Mouse (Mus musculus) thymus, adult 2 months (tissue): ENCODE data around the gene Pdia5. TPM values are rescaled to one million over a fixed set of nuclear protein-coding genes. Genes with fewer than 3 reads are reported as not detected.

Source experiments
- DNase-seq: peaks from one replicate; pipeline ENCODE4 v3.0.0; 2021
- H3K27ac ChIP-seq: fragments of 200-500 bp; 2 replicates; pipeline ENCODE4 v1.5.1; 2012; ENCODE audit warnings: low read length, control low read depth; ENCODE audit not compliant: control insufficient read depth, insufficient read depth
- H3K27me3 ChIP-seq: fragments of 200-500 bp; 2 replicates; pipeline ENCODE4 v1.6.1; 2012; ENCODE audit warnings: mild to moderate bottlenecking, low read length, moderate library complexity, mixed read lengths; ENCODE audit not compliant: control insufficient read depth, insufficient read depth
- H3K36me3 ChIP-seq: fragments of 200-500 bp; 2 replicates; pipeline ENCODE4 v1.6.1; 2012; ENCODE audit warnings: mild to moderate bottlenecking, low read length, moderate library complexity; ENCODE audit not compliant: control insufficient read depth, insufficient read depth
- H3K4me1 ChIP-seq: fragments of 200-500 bp; replicated peaks from 2 replicates; pipeline ENCODE4 v1.6.1; 2012; ENCODE audit warnings: low read length; ENCODE audit not compliant: control insufficient read depth, insufficient read depth
- H3K4me3 ChIP-seq: fragments of 200-500 bp; 2 replicates; pipeline ENCODE4 v1.5.1; 2012; ENCODE audit warnings: mild to moderate bottlenecking, low read length, control low read depth, moderate library complexity; ENCODE audit not compliant: control insufficient read depth, insufficient read depth
- CTCF ChIP-seq: fragments of 200-500 bp; IDR thresholded peaks from 2 replicates; pipeline ENCODE4 v1.5.1; 2012; ENCODE audit warnings: mild to moderate bottlenecking, control low read depth, low read length, moderate library complexity, borderline replicate concordance; ENCODE audit not compliant: control insufficient read depth, poor library complexity, insufficient read depth; ENCODE audit errors: extremely low read depth
- POLR2A ChIP-seq: fragments of 200-500 bp; IDR thresholded peaks from 2 replicates; pipeline ENCODE4 v1.6.1; 2012; ENCODE audit warnings: mild to moderate bottlenecking, low read length, control low read depth, moderate library complexity; ENCODE audit not compliant: control insufficient read depth, poor library complexity, insufficient read depth; ENCODE audit errors: extremely low read depth
- WGBS: fragments of 180-500 bp; shearing (Covaris S2); methylation state at CpG from one replicate; pipeline ENCODE4 v1.1.7; 2018; 5-methylcytosine and 5-hydroxymethylcytosine counted together
- polyA plus RNA-seq: library from polyadenylated mRNA; depleted of rRNA; stranded (reverse); fragments of >200 nt; gene quantifications from 2 replicates; pipeline ENCODE4 v1.2.3, GENCODE M21; 2012

The Pdia5 gene
- polyA plus RNA-seq, 1 experiment = 2.2 TPM

GRCm38 (mm10) chr16:35456305-35456704 lies 34.4 kb downstream of the Pdia5 start:
- no peak for TF ChIP-seq POLR2A
- TF ChIP-seq CTCF = no peak
- Histone ChIP-seq H3K4me3 (no peak overlapping the region), H3K36me3 (no peaks in the 10 kb centered on the region), H3K27me3 (no peaks in the 10 kb centered on the region), H3K4me1 (no peaks in the 10 kb centered on the region), H3K27ac (no peak overlapping the region)
- 93% methylated on average over 9 of the region's 9 CpGs for WGBS
- no peak for DNase-seq

GRCm38 (mm10) chr16:35455822-35456221 lies 34.9 kb downstream of the Pdia5 start:
- WGBS = 96% methylated on average over 10 of the region's 10 CpGs
- no peaks in the 10 kb centered on the region for H3K36me3 ChIP-seq
- H3K4me3 ChIP-seq = no peak overlapping the region
- H3K27ac ChIP-seq = no peak overlapping the region
- no peaks in the 10 kb centered on the region for H3K4me1 ChIP-seq
- TF ChIP-seq POLR2A (no peak), CTCF (no peak)
- no peaks in the 10 kb centered on the region for H3K27me3 ChIP-seq
- no peak for DNase-seq

- Histone ChIP-seq H3K27ac (no peak overlapping the region), H3K4me3 (no peak overlapping the region), H3K36me3 (no peaks in the 10 kb centered on the region), H3K27me3 (no peaks in the 10 kb centered on the region), H3K4me1 (no peaks in the 10 kb centered on the region)
- DNase-seq = no peak
- TF ChIP-seq CTCF (no peak), POLR2A (no peak)
- 98% methylated on average over 16 of the region's 16 CpGs for WGBS
Measured at GRCm38 (mm10) chr16:35450018-35450630, 40.5 kb downstream of the Pdia5 start.

- Histone ChIP-seq H3K4me3 (no peak overlapping the region), H3K27ac (no peak overlapping the region), H3K27me3 (no peaks in the 10 kb centered on the region), H3K4me1 (no peaks in the 10 kb centered on the region), H3K36me3 (no peaks in the 10 kb centered on the region)
- WGBS = 94% methylated on average over 4 of the region's 4 CpGs
- TF ChIP-seq CTCF = no peak
- no peak for TF ChIP-seq POLR2A
- no peak for DNase-seq
Measured at GRCm38 (mm10) chr16:35442026-35442415, 48.7 kb downstream of the Pdia5 start.

- Histone ChIP-seq H3K27ac (no peak overlapping the region), H3K4me1 (no peaks in the 10 kb centered on the region), H3K4me3 (no peak overlapping the region), H3K27me3 (no peaks in the 10 kb centered on the region), H3K36me3 (no peaks in the 10 kb centered on the region)
- TF ChIP-seq CTCF (no peak), POLR2A (no peak)
- no peak for DNase-seq
- 96% methylated on average over 9 of the region's 9 CpGs for WGBS
Measured at GRCm38 (mm10) chr16:35441346-35442025, 49.2 kb downstream of the Pdia5 start.

GRCm38 (mm10) chr16:35439046-35439445 lies 51.6 kb downstream of the Pdia5 start:
- no peaks in the 10 kb centered on the region for H3K27me3 ChIP-seq
- TF ChIP-seq POLR2A (no peak), CTCF (no peak)
- no peak for DNase-seq
- no peak overlapping the region for H3K27ac ChIP-seq
- no peaks in the 10 kb centered on the region for H3K4me1 ChIP-seq
- no peak overlapping the region for H3K4me3 ChIP-seq
- H3K36me3 ChIP-seq = no peaks in the 10 kb centered on the region
- 90% methylated on average over 1 of the region's 1 CpGs for WGBS

GRCm38 (mm10) chr16:35431608-35432007 lies 59.1 kb downstream of the Pdia5 start:
- no peak overlapping the region for H3K4me3 ChIP-seq
- DNase-seq = no peak
- H3K27ac ChIP-seq = no peak overlapping the region
- TF ChIP-seq CTCF (no peak), POLR2A (no peak)
- no peaks in the 10 kb centered on the region for H3K4me1 ChIP-seq
- H3K36me3 ChIP-seq = no peaks in the 10 kb centered on the region
- no peaks in the 10 kb centered on the region for H3K27me3 ChIP-seq
- 94% methylated on average over 4 of the region's 4 CpGs for WGBS
